Mouse (Mus musculus): Measurements from ENCODE around the gene Scarb1. TPM values are rescaled to one million over a fixed set of nuclear protein-coding genes. Genes with fewer than 3 reads are reported as not detected.
A peak's percentile ranks its signal among the peaks of the same experiment; 100 is the strongest.
"Not testable (repeated sequence)": the region's sequence is repeated elsewhere in the genome, so short reads cannot be mapped to it uniquely, and the experiment has no call there.

Gene Scarb1
- total RNA-seq (2021) = 1,000 to 10,000 TPM; 2,973 to 3,724 TPM
- long read RNA-seq, experiment 1, transcript Scarb1-201 (13 exons, 2,521 nt) = major isoform, 3,711 of 4,126 reads
- long read RNA-seq, experiment 1, transcript Scarb1-204 (3 exons, 469 nt) = minor isoform, 10 of 4,126 reads
- long read RNA-seq, experiment 1, transcript Scarb1-202 (12 exons, 2,367 nt) = minor isoform, 90 of 4,126 reads
- long read RNA-seq, experiment 1, partial matches to known transcripts = 168 of 4,126 reads
- long read RNA-seq, experiment 1, other reads (novel, unspliced or antisense) = 143 of 4,126 reads
- long read RNA-seq, experiment 2, transcript Scarb1-209 (11 exons, 2,082 nt) = minor isoform, 54 of 2,548 reads
- long read RNA-seq, experiment 2, transcript Scarb1-201 (13 exons, 2,521 nt) = major isoform, 2,063 of 2,548 reads
- long read RNA-seq, experiment 2, transcript Scarb1-204 (3 exons, 469 nt) = minor isoform, 27 of 2,548 reads
- long read RNA-seq, experiment 2, transcript Scarb1-202 (12 exons, 2,367 nt) = minor isoform, 45 of 2,548 reads
- long read RNA-seq, experiment 2, partial matches to known transcripts = 201 of 2,548 reads
- long read RNA-seq, experiment 2, other reads (novel, unspliced or antisense) = 158 of 2,548 reads

- DNase-seq (ENCODE audit: low spot score in 2 of 2) = peak; percentile 94 to 97
These were observed at the start of gene Scarb1 for GRCm38 (mm10) chr5:125340547-125341262. TSS of gene Scarb1 (minus strand) at chr5:125341094.

- DNase-seq (ENCODE audit: low spot score in 2 of 2) = peak; percentile 89
These were observed 48.9 kb upstream of the Scarb1 start, which contains the start of gene Ubc for GRCm38 (mm10) chr5:125389579-125390441. TSS of gene Ubc (minus strand) at chr5:125390202.

GRCm38 (mm10) chr5:125389131-125389578, 48.3 kb upstream of the Scarb1 start, which contains the start of gene Gm10382:
TSS of gene Gm10382 (plus strand) at chr5:125389322.
- peak; percentile 84 to 86 for DNase-seq (ENCODE audit: low spot score in 2 of 2)

GRCm38 (mm10) chr5:125388358-125389092, 47.6 kb upstream of the Scarb1 start:
- DNase-seq (ENCODE audit: low spot score in 2 of 2) = no peak

- DNase-seq (ENCODE audit: low spot score in 2 of 2) = not testable (repeated sequence)
These were observed 46.4 kb upstream of the Scarb1 start for GRCm38 (mm10) chr5:125387295-125387694.

GRCm38 (mm10) chr5:125385215-125385940, 44.5 kb upstream of the Scarb1 start:
- no peak for DNase-seq (ENCODE audit: low spot score in 2 of 2)

- DNase-seq (ENCODE audit: low spot score in 2 of 2) = no peak
These were observed 43.8 kb upstream of the Scarb1 start for GRCm38 (mm10) chr5:125384512-125385214.

- no peak for DNase-seq (ENCODE audit: low spot score in 2 of 2)
These were observed 42.9 kb upstream of the Scarb1 start for GRCm38 (mm10) chr5:125383637-125384420.

- DNase-seq (ENCODE audit: low spot score in 2 of 2) = peak in 1 of 2 experiments; percentile 58
These were observed 42.0 kb upstream of the Scarb1 start for GRCm38 (mm10) chr5:125382673-125383558.

- DNase-seq (ENCODE audit: low spot score in 2 of 2) = no peak
These were observed 41.2 kb upstream of the Scarb1 start for GRCm38 (mm10) chr5:125381954-125382672.

GRCm38 (mm10) chr5:125378919-125379318, 38.0 kb upstream of the Scarb1 start:
- no peak for DNase-seq (ENCODE audit: low spot score in 2 of 2)

- DNase-seq (ENCODE audit: low spot score in 2 of 2) = no peak
These were observed 36.3 kb upstream of the Scarb1 start for GRCm38 (mm10) chr5:125377214-125377613.

GRCm38 (mm10) chr5:125375871-125376270, 35.0 kb upstream of the Scarb1 start:
- no peak for DNase-seq (ENCODE audit: low spot score in 2 of 2)

- no peak for DNase-seq (ENCODE audit: low spot score in 2 of 2)
These were observed 31.1 kb upstream of the Scarb1 start for GRCm38 (mm10) chr5:125372027-125372426.

GRCm38 (mm10) chr5:125370950-125371693, 30.2 kb upstream of the Scarb1 start:
- DNase-seq (ENCODE audit: low spot score in 2 of 2) = no peak
